Mouse (Mus musculus): ENCODE data around the gene Zfp800.

Gene Zfp800

GRCm38 (mm10) chr6:28396051-28396852 is 1.6 kb downstream of the Zfp800 start:
- no peak for DNase-seq (ENCODE audit: low spot score)

GRCm38 (mm10) chr6:28389038-28389437 is 8.8 kb downstream of the Zfp800 start:
- DNase-seq (ENCODE audit: low spot score) = no peak

DNA sequence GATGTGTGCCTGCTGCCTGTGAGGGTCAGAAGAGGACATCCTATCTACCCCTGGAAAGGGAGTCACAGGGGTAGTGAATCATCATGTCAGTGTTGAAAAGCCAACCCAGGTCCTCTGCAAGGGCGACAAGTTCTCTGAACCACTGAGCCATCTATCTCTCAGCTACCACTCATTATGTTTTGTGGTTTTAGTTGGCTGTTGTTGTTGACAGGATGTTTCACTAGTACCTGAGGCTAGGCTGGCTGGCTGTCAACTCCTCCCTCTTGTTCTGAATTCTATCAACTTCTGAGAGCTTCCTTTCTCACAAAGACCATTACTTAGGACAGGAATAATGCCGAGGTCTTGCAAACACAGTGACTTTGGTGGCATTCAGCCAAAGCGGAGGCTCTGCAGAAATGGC is 12.6 kb downstream of the Zfp800 start:
- DNase-seq (ENCODE audit: low spot score) = no peak

- DNase-seq (ENCODE audit: low spot score) = no peak
These were observed 15.8 kb downstream of the Zfp800 start for GRCm38 (mm10) chr6:28381983-28382382.

- no peak for DNase-seq (ENCODE audit: low spot score)
These were observed 27.7 kb downstream of the Zfp800 start for GRCm38 (mm10) chr6:28369966-28370683.

DNA sequence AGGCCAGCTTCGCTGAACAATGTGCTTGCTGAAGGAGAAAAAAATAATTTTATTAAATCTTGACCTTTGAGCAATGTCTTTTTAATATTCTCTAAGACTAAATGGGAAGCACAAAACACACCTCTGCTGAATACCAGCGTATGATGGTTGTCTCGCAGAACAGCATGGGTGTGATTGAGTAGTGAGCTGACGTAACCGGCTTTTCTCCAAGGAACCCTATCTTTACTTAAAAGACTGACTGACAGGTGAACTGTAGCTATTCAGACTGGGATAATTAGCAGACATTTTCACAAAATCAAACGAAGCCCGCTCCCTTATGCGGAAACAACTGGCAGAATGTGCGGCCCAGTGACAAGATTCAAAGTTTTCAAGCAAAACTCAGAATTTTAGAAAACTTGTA is 30.2 kb downstream of the Zfp800 start:
- DNase-seq (ENCODE audit: low spot score) = no peak

- no peak for DNase-seq (ENCODE audit: low spot score)
These were observed 46.7 kb downstream of the Zfp800 start for GRCm38 (mm10) chr6:28351066-28351465.

DNA sequence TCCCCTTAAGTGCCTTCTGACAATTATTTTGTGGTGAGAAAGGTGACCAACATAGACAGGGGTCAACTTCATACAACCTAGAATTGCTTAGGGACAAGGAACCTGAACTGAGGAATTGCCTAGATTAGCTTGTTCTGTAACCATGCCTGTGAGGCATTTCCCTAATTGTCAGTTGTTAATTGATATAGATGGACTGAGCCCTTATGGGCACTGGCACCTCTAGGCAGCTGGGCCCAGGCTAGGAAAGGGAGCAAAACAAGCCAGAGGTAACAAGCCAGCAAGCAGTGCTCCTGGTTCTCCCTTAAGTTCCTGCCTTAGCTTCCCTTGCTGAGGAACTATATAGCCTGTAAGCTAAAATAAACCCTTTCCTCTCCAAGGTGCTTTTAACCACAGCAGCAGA is 52.1 kb downstream of the Zfp800 start:
- no peak for DNase-seq (ENCODE audit: low spot score)

GRCm38 (mm10) chr6:28345181-28345580 is 52.6 kb downstream of the Zfp800 start:
- no peak for DNase-seq (ENCODE audit: low spot score)

DNA sequence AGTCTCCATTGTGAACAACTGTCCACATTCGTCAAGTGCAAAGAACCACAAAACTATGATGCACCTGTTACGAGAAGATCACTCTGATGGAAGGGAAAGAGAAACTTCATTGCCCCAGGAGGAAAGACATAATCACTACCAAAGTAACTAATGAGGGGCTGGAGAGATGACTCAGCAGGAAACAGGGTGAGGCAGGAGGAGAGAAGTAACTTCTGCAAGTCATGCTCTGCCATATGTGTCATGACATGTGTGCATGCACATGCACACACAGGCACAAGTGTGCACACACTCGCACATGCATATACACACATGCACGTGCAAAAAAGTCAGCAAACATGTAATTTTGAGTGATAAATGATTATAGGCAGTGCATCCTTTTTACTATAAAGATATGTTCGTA is 54.9 kb downstream of the Zfp800 start:
- DNase-seq (ENCODE audit: low spot score) = no peak

- DNase-seq (ENCODE audit: low spot score) = no peak
These were observed 56.6 kb downstream of the Zfp800 start for GRCm38 (mm10) chr6:28341174-28341573.

- no peak for DNase-seq (ENCODE audit: low spot score)
These were observed 58.4 kb downstream of the Zfp800 start for GRCm38 (mm10) chr6:28339410-28339809.

DNA sequence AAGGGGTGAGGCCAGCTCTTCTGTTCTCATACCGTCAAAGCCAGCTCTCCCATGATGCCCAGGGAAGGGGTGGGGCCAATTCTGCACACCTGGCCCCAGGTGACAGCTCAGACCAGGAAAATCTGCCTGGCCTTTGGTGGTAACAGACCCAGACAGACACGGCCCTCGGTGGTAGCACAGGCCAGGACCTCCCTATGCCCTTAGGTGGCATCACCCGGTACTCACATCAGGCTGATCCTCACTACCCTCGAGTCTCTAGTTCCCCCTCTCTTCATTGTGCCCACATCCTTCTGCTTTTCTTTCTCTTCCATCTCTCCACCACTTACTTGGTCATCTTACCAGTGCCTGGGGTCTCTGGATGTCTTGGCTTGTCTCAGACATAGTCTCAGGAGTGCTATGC is 64.1 kb downstream of the Zfp800 start:
- DNase-seq (ENCODE audit: low spot score) = no peak

DNA sequence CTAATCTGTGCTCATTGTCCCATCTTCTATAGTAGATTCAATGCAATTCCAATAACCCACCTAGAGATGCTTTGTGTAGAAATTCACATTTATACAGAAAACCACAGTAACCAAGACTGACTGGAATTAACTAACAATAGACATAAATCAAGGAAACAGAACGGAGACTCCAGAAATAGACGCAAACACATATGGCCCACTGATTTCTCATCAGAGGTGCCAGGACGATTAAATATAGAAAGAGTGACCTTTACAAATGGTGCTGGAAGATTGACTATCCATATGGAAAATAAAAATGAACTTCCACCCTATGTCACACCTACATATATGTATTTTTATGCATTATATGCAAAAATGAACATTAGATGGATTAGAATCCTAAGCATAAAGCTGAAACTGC is 65.3 kb downstream of the Zfp800 start:
- no peak for DNase-seq (ENCODE audit: low spot score)

GRCm38 (mm10) chr6:28329815-28330214 is 68.0 kb downstream of the Zfp800 start:
- no peak for DNase-seq (ENCODE audit: low spot score)

- DNase-seq (ENCODE audit: low spot score) = no peak
These were observed 68.7 kb downstream of the Zfp800 start for GRCm38 (mm10) chr6:28329002-28329596.

- no peak for DNase-seq (ENCODE audit: low spot score)
These were observed 71.1 kb downstream of the Zfp800 start for GRCm38 (mm10) chr6:28326720-28327119.

DNA sequence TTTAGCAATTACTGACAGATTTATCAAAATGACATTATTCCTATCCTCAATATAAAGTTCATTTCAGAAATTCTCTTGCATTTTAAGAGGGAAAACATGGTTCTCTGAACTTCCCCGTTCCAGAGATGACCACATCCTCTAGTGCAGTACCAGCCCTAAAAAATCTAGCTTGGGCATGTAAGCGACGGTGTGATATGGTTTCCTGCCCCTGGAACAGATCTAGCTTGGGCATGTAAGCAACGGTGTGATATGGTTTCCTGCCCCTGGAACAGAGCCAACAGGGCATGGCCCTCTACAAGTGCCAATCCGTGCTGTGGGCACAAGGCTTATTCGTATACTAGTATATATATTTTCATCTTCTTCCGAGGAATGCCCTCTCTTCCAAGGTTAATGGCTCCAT is 75.4 kb downstream of the Zfp800 start:
- no peak for DNase-seq (ENCODE audit: low spot score)

- no peak for DNase-seq (ENCODE audit: low spot score)
These were observed 78.0 kb downstream of the Zfp800 start for GRCm38 (mm10) chr6:28319648-28320270.

- no peak for DNase-seq (ENCODE audit: low spot score)
These were observed 78.8 kb downstream of the Zfp800 start for GRCm38 (mm10) chr6:28318820-28319573.

- DNase-seq (ENCODE audit: low spot score) = no peak
These were observed 82.6 kb downstream of the Zfp800 start for GRCm38 (mm10) chr6:28315208-28315607.

DNA sequence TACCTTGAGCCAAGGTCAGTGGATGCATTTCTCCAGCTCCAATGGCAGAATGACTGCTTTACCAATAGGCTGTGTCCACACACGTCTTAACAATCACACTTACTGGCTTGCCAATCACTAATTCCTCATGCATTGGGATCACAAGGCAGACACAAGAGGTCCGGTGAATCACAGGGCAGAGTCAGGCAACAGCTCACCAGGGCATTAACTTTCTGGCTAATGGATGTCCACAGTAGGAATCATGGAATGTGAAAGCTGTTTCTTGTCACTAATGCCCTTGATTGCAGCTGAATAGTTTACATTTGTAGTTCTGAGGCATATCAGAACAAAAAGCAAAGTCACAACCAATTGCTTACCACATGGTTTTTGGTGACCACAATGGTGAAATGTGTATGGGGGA is 85.7 kb downstream of the Zfp800 start:
- no peak for DNase-seq (ENCODE audit: low spot score)

Data from left cerebral cortex, adult 11 months (tissue).